Mouse (Mus musculus): ENCODE data around the gene Smco4.

DNA sequence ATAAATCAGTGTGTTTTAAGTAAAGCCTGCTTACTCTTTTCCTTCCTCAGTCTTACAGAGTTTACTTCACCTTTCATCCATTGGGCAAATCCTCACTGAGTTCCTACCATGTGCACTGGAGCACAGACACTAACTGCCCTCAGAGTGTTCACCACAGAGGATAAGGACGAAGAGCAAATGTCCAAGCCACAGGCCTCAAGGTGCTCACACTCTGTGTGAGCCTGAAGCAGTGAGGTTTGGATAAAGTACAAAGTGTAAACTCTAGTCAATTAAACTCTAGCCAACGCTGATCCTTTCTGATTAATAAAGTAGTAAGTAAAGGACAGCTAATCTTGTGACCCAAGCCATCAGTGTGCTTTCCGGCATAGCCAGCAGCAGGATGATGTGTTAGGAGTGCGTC is 100.9 kb downstream of the Smco4 start:
- TF ChIP-seq CTCF (IDR thresholded peaks at IDR 0.05; ENCODE audit: insufficient read depth, low read length) (no peak), POLR2A (IDR thresholded peaks at IDR 0.05; ENCODE audit: borderline replicate concordance, extremely low read depth, low read depth, low read length) (no peak)

All from lung, adult 2 months (tissue).